Mouse (Mus musculus) right cerebral cortex, postnatal 25 days (tissue): ENCODE measurements around the gene Large1.
A peak's percentile ranks its signal among the peaks of the same experiment; 100 is the strongest.
"Not testable (repeated sequence)": the region's sequence is repeated elsewhere in the genome, so short reads cannot be mapped to it uniquely, and the experiment has no call there.

Source experiments
- DNase-seq: peaks from one replicate; pipeline ENCODE4 v3.0.0; 2022

Large1 gene

DNA sequence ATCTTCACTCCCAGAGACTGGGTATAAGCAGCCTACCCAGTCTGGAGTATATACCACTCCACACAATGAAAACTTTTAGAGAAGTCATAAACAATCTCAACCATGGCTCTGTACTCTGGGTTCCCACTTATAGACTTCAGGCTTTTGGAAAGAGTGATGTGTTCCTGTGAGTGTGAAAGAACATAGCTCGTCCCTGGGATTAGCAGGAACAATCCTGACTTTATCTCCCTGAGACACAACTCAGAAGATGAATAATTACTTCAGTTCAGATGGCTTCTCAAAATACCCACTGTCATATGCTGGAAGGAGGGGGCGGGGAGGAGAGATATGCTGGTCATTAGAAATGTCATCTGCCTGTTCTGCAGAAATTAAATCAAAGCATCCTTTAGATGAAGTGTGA, 192.4 kb downstream of the Large1 start:
- no peak for DNase-seq

GRCm38 (mm10) chr8:73147236-73147635, 206.1 kb downstream of the Large1 start:
- DNase-seq: no peak

- DNase-seq: no peak
Measured at GRCm38 (mm10) chr8:73142660-73143395, 210.5 kb downstream of the Large1 start.

- no peak for DNase-seq
Measured at GRCm38 (mm10) chr8:73135397-73135796, 217.9 kb downstream of the Large1 start.

GRCm38 (mm10) chr8:73132080-73132479, 221.3 kb downstream of the Large1 start:
- no peak for DNase-seq

DNA sequence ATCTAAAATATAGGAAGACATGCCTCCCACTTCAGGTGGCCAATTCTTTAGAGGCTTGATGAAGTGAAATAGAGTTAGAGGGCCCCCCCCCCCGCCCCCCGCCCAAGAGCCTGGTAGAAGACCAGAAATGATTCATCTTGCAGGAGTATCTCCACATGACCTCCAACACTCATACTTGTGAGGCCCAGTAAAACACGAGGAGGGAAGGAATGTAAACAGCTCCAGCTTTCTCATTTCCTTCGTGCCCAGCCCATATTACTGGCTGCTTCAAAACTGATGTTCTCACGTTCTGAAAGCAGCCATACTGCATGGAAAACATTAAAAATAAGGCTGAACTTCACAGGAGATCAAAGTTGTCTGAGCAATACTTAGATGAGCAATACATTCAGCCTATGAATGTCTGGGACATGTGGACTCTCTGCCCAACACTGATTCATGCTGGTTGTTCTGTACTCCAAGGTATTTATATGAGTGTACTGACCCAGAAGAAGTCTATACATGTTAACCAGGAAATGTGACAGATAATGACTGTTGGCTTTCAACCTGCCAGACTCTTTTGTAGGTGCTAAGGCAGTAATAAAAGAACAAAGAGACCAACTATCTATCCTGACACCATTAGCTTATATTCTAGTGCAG, 229.4 kb downstream of the Large1 start:
- DNase-seq: no peak

GRCm38 (mm10) chr8:73112332-73112895, 240.9 kb downstream of the Large1 start:
- DNase-seq: no peak

DNA sequence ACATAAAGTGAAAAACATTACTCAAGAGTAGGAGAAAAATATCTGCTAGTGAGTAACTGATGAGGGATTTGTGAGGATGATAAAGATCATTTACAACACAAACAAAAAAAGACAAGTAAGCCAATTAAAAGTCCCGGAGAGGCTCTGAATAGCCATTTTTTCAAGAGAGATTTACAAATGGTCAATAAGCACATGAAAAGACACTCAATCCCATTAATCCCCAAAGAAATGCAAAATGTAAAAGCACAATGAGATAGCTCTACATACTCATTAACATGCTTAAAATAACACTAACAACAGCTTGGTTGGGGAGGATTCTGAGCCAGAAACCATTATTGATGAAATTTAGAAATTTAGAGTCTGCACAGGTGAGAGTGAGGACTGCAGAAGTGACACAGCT, 249.3 kb downstream of the Large1 start:
- no peak for DNase-seq

DNA sequence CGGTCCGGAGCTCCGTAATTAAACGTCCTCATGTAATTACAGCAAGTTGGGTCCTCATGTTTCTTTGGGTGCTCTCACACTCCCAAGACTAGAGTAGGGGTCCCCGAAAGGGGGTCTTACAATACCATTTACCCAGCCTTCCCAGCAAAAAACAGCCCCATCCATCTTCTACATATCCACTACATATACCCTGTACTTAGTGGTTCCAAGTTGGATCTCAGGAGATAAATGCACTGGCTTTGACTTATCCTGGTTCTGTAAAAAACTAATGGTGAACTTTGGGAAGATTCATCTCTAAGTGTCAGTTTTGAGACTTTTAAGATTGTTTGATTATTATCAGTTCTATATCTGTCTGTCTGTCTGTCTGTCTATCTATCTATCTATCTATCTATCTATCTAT, 252.3 kb downstream of the Large1 start:
- DNase-seq: no peak

GRCm38 (mm10) chr8:73100607-73101006, 252.7 kb downstream of the Large1 start:
- DNase-seq: not testable (repeated sequence)

- DNase-seq: no peak
Measured at GRCm38 (mm10) chr8:73099542-73099941, 253.8 kb downstream of the Large1 start.

- DNase-seq: no peak
Measured at GRCm38 (mm10) chr8:73096952-73097351, 256.4 kb downstream of the Large1 start.

DNA sequence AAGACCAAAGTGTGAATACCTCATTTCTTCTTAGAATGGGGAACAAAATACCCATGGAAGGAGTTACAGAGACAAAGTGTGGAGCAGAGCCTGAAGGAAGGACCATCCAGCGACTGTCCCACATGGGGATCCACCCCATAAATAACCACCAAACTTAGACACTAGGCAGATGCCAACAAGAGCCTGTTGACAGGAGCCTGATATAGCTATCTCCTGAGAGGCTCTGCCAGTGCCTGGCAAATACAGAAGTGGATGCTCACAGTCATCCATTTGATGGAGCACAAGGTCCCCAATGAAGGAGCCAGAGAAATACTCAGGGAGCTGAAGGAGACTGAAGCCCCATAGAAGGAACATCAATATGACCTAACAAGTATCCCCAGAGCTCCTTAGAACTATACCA, 275.6 kb downstream of the Large1 start:
- DNase-seq: not testable (repeated sequence)

DNA sequence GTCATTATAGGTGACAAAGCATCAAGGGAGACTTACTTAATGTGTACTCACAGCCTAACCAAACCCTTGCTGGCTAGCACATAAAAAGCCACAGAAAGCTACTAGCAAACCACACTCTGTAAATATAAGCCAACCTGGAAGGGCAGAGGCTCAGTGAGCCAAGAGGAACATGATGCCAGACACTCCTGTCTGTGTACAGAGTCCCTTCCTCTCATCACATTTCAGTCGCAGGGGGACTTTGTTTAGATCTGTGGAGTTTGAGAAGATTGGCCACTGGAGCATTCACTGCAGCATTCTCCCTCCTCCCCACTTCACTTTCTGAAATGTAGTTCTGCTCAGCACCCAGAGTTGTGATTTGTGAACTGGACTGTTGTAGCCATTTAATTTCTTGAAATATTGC, 291.9 kb downstream of the Large1 start:
- no peak for DNase-seq

DNA sequence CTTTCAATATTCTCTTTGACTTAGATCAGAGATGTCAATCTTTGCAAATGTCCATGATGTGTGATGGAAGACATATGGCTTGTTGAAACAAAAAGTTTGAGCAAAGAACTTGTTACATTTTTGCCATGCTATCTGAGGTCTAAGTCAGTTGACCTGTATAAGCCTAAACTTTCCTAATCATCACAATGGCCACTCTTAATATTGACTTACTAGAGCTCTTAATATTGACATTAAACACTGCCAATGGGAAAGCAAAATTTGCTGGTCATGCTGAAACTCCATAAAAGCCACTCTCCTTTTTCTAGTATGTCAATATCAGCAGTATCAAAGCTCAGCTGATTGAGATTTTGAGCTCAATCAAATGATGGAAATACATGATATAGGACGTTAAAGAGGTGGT, 298.6 kb downstream of the Large1 start:
- DNase-seq: no peak

- no peak for DNase-seq
Measured at GRCm38 (mm10) chr8:73053878-73054277, 299.5 kb downstream of the Large1 start.

DNA sequence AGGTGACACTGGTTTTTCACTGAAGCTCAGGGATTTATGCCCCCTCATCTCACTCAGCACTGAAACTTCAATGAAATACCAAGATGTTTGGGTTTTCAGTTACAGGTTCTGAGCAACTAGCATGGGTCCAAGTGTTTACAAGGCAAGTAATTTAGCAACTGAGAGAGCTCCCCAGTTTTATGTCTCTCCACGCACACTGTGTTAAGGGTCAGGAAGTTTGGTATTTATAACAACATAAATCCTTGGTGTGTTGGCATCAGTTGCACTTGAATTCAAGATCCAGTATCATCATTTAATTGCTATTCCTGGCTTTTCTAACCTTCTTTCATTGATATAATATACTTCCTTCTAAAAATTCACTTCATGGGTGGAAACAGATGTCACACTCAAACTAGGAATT, 300.9 kb downstream of the Large1 start:
- DNase-seq: no peak

DNA sequence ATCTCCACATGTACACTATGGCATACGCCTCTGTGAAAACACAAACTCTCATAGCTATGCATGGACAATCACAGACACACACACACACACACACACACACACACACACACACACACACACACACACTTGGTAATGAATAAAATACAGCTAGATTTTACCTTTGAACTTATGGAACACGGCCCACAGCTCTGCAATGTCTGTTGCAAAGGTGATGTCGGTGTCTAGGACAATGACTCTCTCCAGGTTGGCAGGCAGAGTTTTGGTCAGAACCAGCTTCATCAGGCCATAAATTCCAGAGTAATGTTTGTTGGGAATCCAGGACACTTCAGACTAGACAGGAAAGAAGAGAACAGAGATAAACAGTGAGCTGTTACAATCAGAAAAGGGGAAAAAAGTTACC, 305.2 kb downstream of the Large1 start:
- no peak for DNase-seq

- DNase-seq: no peak
Measured at GRCm38 (mm10) chr8:73029787-73030186, 323.6 kb downstream of the Large1 start.

GRCm38 (mm10) chr8:73018241-73018640, 335.1 kb downstream of the Large1 start:
- no peak for DNase-seq

DNA sequence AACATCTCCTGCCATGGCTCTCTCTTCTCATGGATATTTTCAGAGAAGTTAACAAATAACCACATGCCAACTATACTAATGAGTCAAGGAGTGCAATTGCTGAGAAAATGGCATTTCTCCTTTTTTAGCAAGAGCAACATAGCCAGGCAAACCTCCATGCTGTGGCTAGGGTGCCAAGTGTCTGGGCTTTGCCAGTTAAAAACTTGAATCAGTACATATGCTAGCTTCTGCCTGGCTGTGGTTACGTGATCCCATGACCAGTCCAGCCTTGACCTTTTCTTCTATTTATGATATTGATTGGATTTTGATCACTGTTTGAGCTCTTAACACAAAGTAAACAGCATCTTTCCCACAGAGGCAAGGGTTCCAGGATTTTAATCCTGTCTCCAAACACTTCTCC, 335.7 kb downstream of the Large1 start:
- DNase-seq: no peak

GRCm38 (mm10) chr8:73016303-73016702, 337.0 kb downstream of the Large1 start:
- DNase-seq: no peak

GRCm38 (mm10) chr8:73007489-73007888, 345.9 kb downstream of the Large1 start:
- peak; percentile 13 for DNase-seq

- peak; percentile 31 for DNase-seq
Measured at GRCm38 (mm10) chr8:73003858-73004257, 349.5 kb downstream of the Large1 start.
